Mouse (Mus musculus): Measurements from ENCODE around the gene Ssbp4. TPM values are rescaled to one million over a fixed set of nuclear protein-coding genes. Genes with fewer than 3 reads are reported as not detected.
A peak's percentile ranks its signal among the peaks of the same experiment; 100 is the strongest.

Gene Ssbp4
- polyA plus RNA-seq, 1 experiment, result 193 TPM

- Histone ChIP-seq H3K4me3 (ENCODE audit: insufficient read depth, poor library complexity, severe bottlenecking) (no peak overlapping the region), H3K79me3 (ENCODE audit: low read depth) (no peaks in the 10 kb centered on the region), H3ac (ENCODE audit: control insufficient read depth, insufficient read length, low read depth) (no peak overlapping the region), H3K36me3 (ENCODE audit: control insufficient read depth, insufficient read depth) (peaks cover 25% of the 10 kb centered on the region), H3K79me2 (ENCODE audit: control insufficient read depth, insufficient read depth) (no peaks in the 10 kb centered on the region), H3K27me3 (ENCODE audit: control insufficient read depth, insufficient read depth, insufficient read length) (no peaks in the 10 kb centered on the region)
- no peak for TF ChIP-seq MAX (IDR thresholded peaks at IDR 0.05)
- TF ChIP-seq USF1 (IDR thresholded peaks at IDR 0.05; ENCODE audit: low read depth), result no peak
- TF ChIP-seq FOSL1 (IDR thresholded peaks at IDR 0.05; ENCODE audit: insufficient read depth, low read length, poor library complexity, severe bottlenecking), result no peak
- TF ChIP-seq MYOD1 (IDR thresholded peaks at IDR 0.05; ENCODE audit: control insufficient read depth, insufficient read length, low read depth), result no peak
- no peak for TF ChIP-seq MYOG (IDR thresholded peaks at IDR 0.05; ENCODE audit: control insufficient read depth, extremely low read depth, insufficient read length)
- no peak for TF ChIP-seq CEBPB (IDR thresholded peaks at IDR 0.05; ENCODE audit: low read depth)
Observed at GRCm38 (mm10) chr8:70647343-70648163, 38.9 kb upstream of the Ssbp4 start.

GRCm38 (mm10) chr8:70646775-70647174 is 38.1 kb upstream of the Ssbp4 start:
- no peaks in the 10 kb centered on the region for H3K27me3 ChIP-seq (ENCODE audit: control insufficient read depth, insufficient read depth, insufficient read length)
- H3K79me3 ChIP-seq (ENCODE audit: low read depth), result no peaks in the 10 kb centered on the region
- H3K36me3 ChIP-seq (ENCODE audit: control insufficient read depth, insufficient read depth), result peaks cover 22% of the 10 kb centered on the region
- no peaks in the 10 kb centered on the region for H3K79me2 ChIP-seq (ENCODE audit: control insufficient read depth, insufficient read depth)
- H3ac ChIP-seq (ENCODE audit: control insufficient read depth, insufficient read length, low read depth), result no peak overlapping the region
- H3K4me3 ChIP-seq (ENCODE audit: insufficient read depth, poor library complexity, severe bottlenecking), result no peak overlapping the region
- peak; percentile 64 for TF ChIP-seq CEBPB (IDR thresholded peaks at IDR 0.05; ENCODE audit: low read depth)
- no peak for TF ChIP-seq CTCF (IDR thresholded peaks at IDR 0.05; ENCODE audit: control insufficient read depth, insufficient read depth, insufficient read length)
- TF ChIP-seq MYOD1 (IDR thresholded peaks at IDR 0.05; ENCODE audit: control insufficient read depth, insufficient read length, low read depth), result no peak
- no peak for TF ChIP-seq USF1 (IDR thresholded peaks at IDR 0.05; ENCODE audit: low read depth)
- TF ChIP-seq MAX (IDR thresholded peaks at IDR 0.05), result no peak

GRCm38 (mm10) chr8:70646369-70646768 is 37.7 kb upstream of the Ssbp4 start:
- no peaks in the 10 kb centered on the region for H3K27me3 ChIP-seq (ENCODE audit: control insufficient read depth, insufficient read depth, insufficient read length)
- H3K79me3 ChIP-seq (ENCODE audit: low read depth), result no peaks in the 10 kb centered on the region
- H3ac ChIP-seq (ENCODE audit: control insufficient read depth, insufficient read length, low read depth), result no peak overlapping the region
- TF ChIP-seq FOSL1 (IDR thresholded peaks at IDR 0.05; ENCODE audit: insufficient read depth, low read length, poor library complexity, severe bottlenecking) (no peak), CEBPB (IDR thresholded peaks at IDR 0.05; ENCODE audit: low read depth) (no peak), MYOG (IDR thresholded peaks at IDR 0.05; ENCODE audit: control insufficient read depth, extremely low read depth, insufficient read length) (no peak), MYOD1 (IDR thresholded peaks at IDR 0.05; ENCODE audit: control insufficient read depth, insufficient read length, low read depth) (no peak), USF1 (IDR thresholded peaks at IDR 0.05; ENCODE audit: low read depth) (no peak), MAX (IDR thresholded peaks at IDR 0.05) (no peak), CTCF (IDR thresholded peaks at IDR 0.05; ENCODE audit: control insufficient read depth, insufficient read depth, insufficient read length) (no peak)
- H3K4me3 ChIP-seq (ENCODE audit: insufficient read depth, poor library complexity, severe bottlenecking), result no peak overlapping the region
- H3K79me2 ChIP-seq (ENCODE audit: control insufficient read depth, insufficient read depth), result no peaks in the 10 kb centered on the region
- H3K36me3 ChIP-seq (ENCODE audit: control insufficient read depth, insufficient read depth), result peaks cover 19% of the 10 kb centered on the region

- Histone ChIP-seq H3K79me2 (ENCODE audit: control insufficient read depth, insufficient read depth) (no peaks in the 10 kb centered on the region), H3K27me3 (ENCODE audit: control insufficient read depth, insufficient read depth, insufficient read length) (no peaks in the 10 kb centered on the region), H3K4me3 (ENCODE audit: insufficient read depth, poor library complexity, severe bottlenecking) (no peak overlapping the region), H3K79me3 (ENCODE audit: low read depth) (no peaks in the 10 kb centered on the region), H3K36me3 (ENCODE audit: control insufficient read depth, insufficient read depth) (peaks cover 12% of the 10 kb centered on the region), H3ac (ENCODE audit: control insufficient read depth, insufficient read length, low read depth) (no peak overlapping the region)
- TF ChIP-seq MYOD1 (IDR thresholded peaks at IDR 0.05; ENCODE audit: control insufficient read depth, insufficient read length, low read depth), result no peak
- no peak for TF ChIP-seq MYOG (IDR thresholded peaks at IDR 0.05; ENCODE audit: control insufficient read depth, extremely low read depth, insufficient read length)
- TF ChIP-seq CEBPB (IDR thresholded peaks at IDR 0.05; ENCODE audit: low read depth), result no peak
- TF ChIP-seq FOSL1 (IDR thresholded peaks at IDR 0.05; ENCODE audit: insufficient read depth, low read length, poor library complexity, severe bottlenecking), result no peak
- TF ChIP-seq MAX (IDR thresholded peaks at IDR 0.05), result no peak
- no peak for TF ChIP-seq CTCF (IDR thresholded peaks at IDR 0.05; ENCODE audit: control insufficient read depth, insufficient read depth, insufficient read length)
- no peak for TF ChIP-seq USF1 (IDR thresholded peaks at IDR 0.05; ENCODE audit: low read depth)
Observed at GRCm38 (mm10) chr8:70645501-70646224, 37.0 kb upstream of the Ssbp4 start.

GRCm38 (mm10) chr8:70644065-70644464 is 35.4 kb upstream of the Ssbp4 start:
- Histone ChIP-seq H3K27me3 (ENCODE audit: control insufficient read depth, insufficient read depth, insufficient read length) (no peaks in the 10 kb centered on the region), H3K36me3 (ENCODE audit: control insufficient read depth, insufficient read depth) (no peaks in the 10 kb centered on the region), H3K79me2 (ENCODE audit: control insufficient read depth, insufficient read depth) (no peaks in the 10 kb centered on the region), H3K79me3 (ENCODE audit: low read depth) (no peaks in the 10 kb centered on the region), H3ac (ENCODE audit: control insufficient read depth, insufficient read length, low read depth) (no peak overlapping the region), H3K4me3 (ENCODE audit: insufficient read depth, poor library complexity, severe bottlenecking) (no peak overlapping the region)
- TF ChIP-seq MYOD1 (IDR thresholded peaks at IDR 0.05; ENCODE audit: control insufficient read depth, insufficient read length, low read depth), result no peak
- no peak for TF ChIP-seq USF1 (IDR thresholded peaks at IDR 0.05; ENCODE audit: low read depth)
- TF ChIP-seq CEBPB (IDR thresholded peaks at IDR 0.05; ENCODE audit: low read depth), result no peak
- no peak for TF ChIP-seq MAX (IDR thresholded peaks at IDR 0.05)
- TF ChIP-seq MYOG (IDR thresholded peaks at IDR 0.05; ENCODE audit: control insufficient read depth, extremely low read depth, insufficient read length), result no peak

Measured in C2C12 (cell line).